8 mouse cellular contexts compared by ENCODE assay signal in the genomic region with DNA sequence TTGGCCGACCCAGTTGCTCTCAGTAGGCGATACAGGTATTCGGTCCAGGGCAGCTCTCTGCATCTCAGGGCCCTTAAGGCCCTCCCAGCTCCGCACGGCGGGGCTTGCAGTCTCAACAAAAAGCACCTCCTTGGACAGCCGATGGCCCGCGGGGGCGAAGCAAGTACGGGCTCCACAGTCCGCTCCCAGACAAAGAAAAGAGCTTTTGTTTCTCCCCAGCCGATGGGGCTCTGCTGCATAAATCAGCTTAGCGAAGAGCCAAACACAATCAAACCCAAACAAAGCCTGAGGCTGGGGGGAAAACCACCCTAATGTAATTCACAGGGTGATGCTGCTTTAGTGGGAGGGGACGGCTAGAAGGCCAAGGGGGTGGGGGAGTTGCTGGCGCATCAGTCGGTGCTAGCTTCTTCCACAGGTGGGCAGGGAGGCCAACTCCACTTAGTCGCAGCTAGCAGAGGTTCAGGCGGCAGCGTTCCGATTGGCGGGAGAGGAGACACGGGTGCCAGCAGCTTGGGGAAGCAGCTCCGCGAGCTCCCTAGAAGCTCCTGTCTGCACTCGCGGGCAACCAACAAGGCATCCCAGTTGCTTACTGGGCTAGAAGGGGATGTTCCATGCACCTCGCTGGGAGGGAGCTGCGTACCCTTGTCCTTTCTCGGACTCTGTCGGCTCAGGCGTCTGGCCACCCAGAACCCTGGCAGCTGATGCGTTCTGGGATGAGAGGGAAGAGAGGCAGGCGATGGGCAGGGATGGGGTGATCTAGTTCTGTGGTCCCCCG. TPM values are rescaled to one million over a fixed set of nuclear protein-coding genes. Genes with fewer than 3 reads are reported as not detected.
DNase-seq lines count a peak whose midpoint lies in the region; ATAC-seq and TF ChIP-seq lines count a peak whose summit lies in the region.

No protein-coding gene starts in this region.

- peak; percentile 81 for ATAC-seq in lung, embryonic 14.5 days (ENCODE audit: insufficient read depth)
- ATAC-seq in embryonic facial prominence, embryonic 14.5 days (ENCODE audit: low read depth), result peak; percentile 87
- ATAC-seq in heart, embryonic 13.5 days (ENCODE audit: extremely low read depth, insufficient number of reproducible peaks, low FRiP score, low TSS enrichment), result peak; percentile 51; the same call in 1 of the 2 replicates
- ATAC-seq in kidney, embryonic 15.5 days (replicated peaks; ENCODE audit: low FRiP score), result peak; percentile 92
- ATAC-seq in limb, embryonic 15.5 days (ENCODE audit: insufficient number of reproducible peaks, low FRiP score, low TSS enrichment, low read depth), result peak; percentile 70

- 0 out of 2 replicates have a peak, but pooled peaks cover 4% of the 10 kb centered on the region for H3K4me1 ChIP-seq in lung, embryonic 14.5 days (ENCODE audit: insufficient read depth)
- H3K4me1 ChIP-seq in embryonic facial prominence, embryonic 14.5 days (ENCODE audit: control insufficient read depth, insufficient read depth, low read length), result peaks cover 18% of the 10 kb centered on the region
- H3K4me1 ChIP-seq in heart, embryonic 13.5 days, result peaks cover 22% of the 10 kb centered on the region
- peaks cover 19% of the 10 kb centered on the region for H3K4me1 ChIP-seq in kidney, embryonic 15.5 days
- peaks cover 5% of the 10 kb centered on the region; the same call in 1 of the 2 replicates for H3K4me1 ChIP-seq in limb, embryonic 15.5 days

- H3K9me3 ChIP-seq in lung, embryonic 14.5 days (ENCODE audit: low read depth, low read length), result no peaks in the 10 kb centered on the region
- no peaks in the 10 kb centered on the region for H3K9me3 ChIP-seq in embryonic facial prominence, embryonic 14.5 days (ENCODE audit: control insufficient read depth, low read length)
- H3K9me3 ChIP-seq in heart, embryonic 13.5 days, result no peaks in the 10 kb centered on the region
- no peaks in the 10 kb centered on the region for H3K9me3 ChIP-seq in kidney, embryonic 15.5 days (replicated peaks)
- H3K9me3 ChIP-seq in limb, embryonic 15.5 days, result no peaks in the 10 kb centered on the region

- no peaks in the 10 kb centered on the region for H3K36me3 ChIP-seq in lung, embryonic 14.5 days (ENCODE audit: insufficient read depth)
- H3K36me3 ChIP-seq in embryonic facial prominence, embryonic 14.5 days (ENCODE audit: control insufficient read depth, insufficient read depth, low read length), result no peaks in the 10 kb centered on the region
- no peaks in the 10 kb centered on the region for H3K36me3 ChIP-seq in heart, embryonic 13.5 days
- no peaks in the 10 kb centered on the region for H3K36me3 ChIP-seq in kidney, embryonic 15.5 days
- no peaks in the 10 kb centered on the region for H3K36me3 ChIP-seq in limb, embryonic 15.5 days

- no peak for TF ChIP-seq CTCF in lung, embryonic 14.5 days (IDR thresholded peaks at IDR 0.05; ENCODE audit: low read depth)

- H3K27ac ChIP-seq in lung, embryonic 14.5 days (ENCODE audit: low read depth), result peak overlapping the region; percentile 94
- peak overlapping the region; percentile 90 for H3K27ac ChIP-seq in embryonic facial prominence, embryonic 14.5 days (replicated peaks; ENCODE audit: low read depth, low read length)
- H3K27ac ChIP-seq in heart, embryonic 13.5 days (replicated peaks), result peak overlapping the region; percentile 93
- H3K27ac ChIP-seq in kidney, embryonic 15.5 days, result peak overlapping the region; percentile 82
- peak overlapping the region; percentile 93 for H3K27ac ChIP-seq in limb, embryonic 15.5 days

- H3K27me3 ChIP-seq in lung, embryonic 14.5 days (ENCODE audit: insufficient read depth, low read length), result 0 out of 2 replicates have a peak, but pooled peaks cover 3% of the 10 kb centered on the region
- H3K27me3 ChIP-seq in embryonic facial prominence, embryonic 14.5 days (replicated peaks; ENCODE audit: control insufficient read depth, insufficient read depth, low read length), result no peaks in the 10 kb centered on the region
- peaks cover 3% of the 10 kb centered on the region; the same call in 1 of the 2 replicates for H3K27me3 ChIP-seq in heart, embryonic 13.5 days (replicated peaks)
- H3K27me3 ChIP-seq in kidney, embryonic 15.5 days, result no peaks in the 10 kb centered on the region
- no peaks in the 10 kb centered on the region for H3K27me3 ChIP-seq in limb, embryonic 15.5 days

- 0% methylated on average over 35 of the region's 35 CpGs for WGBS in lung, embryonic 14.5 days
- under 1% methylated on average over 27 of the region's 35 CpGs for WGBS in embryonic facial prominence, embryonic 14.5 days
- 2% methylated on average over 35 of the region's 35 CpGs for WGBS in heart, embryonic 13.5 days
- WGBS in kidney, embryonic 15.5 days, result 0% methylated on average over 35 of the region's 35 CpGs
- WGBS in limb, embryonic 15.5 days, result under 1% methylated on average over 35 of the region's 35 CpGs

- peak overlapping the region; percentile 92 for H3K4me2 ChIP-seq in lung, embryonic 14.5 days
- H3K4me2 ChIP-seq in embryonic facial prominence, embryonic 14.5 days (ENCODE audit: low read depth, low read length), result peak overlapping the region; percentile 75
- peak overlapping the region; percentile 92 for H3K4me2 ChIP-seq in heart, embryonic 13.5 days
- H3K4me2 ChIP-seq in kidney, embryonic 15.5 days, result peak overlapping the region; percentile 90
- H3K4me2 ChIP-seq in limb, embryonic 15.5 days, result peak overlapping the region; percentile 90

- peak overlapping the region; percentile 64 for H3K4me3 ChIP-seq in lung, embryonic 14.5 days (ENCODE audit: low read depth, low read length)
- peak overlapping the region; percentile 54 for H3K4me3 ChIP-seq in embryonic facial prominence, embryonic 14.5 days (ENCODE audit: low read depth, low read length)
- peak overlapping the region; percentile 79 for H3K4me3 ChIP-seq in heart, embryonic 13.5 days
- H3K4me3 ChIP-seq in kidney, embryonic 15.5 days (replicated peaks), result peak overlapping the region; percentile 50
- peak overlapping the region; percentile 59 for H3K4me3 ChIP-seq in limb, embryonic 15.5 days

- peak; percentile 74 for DNase-seq in lung, embryonic 14.5 days
- no peak for DNase-seq in lung, postnatal 25 days (ENCODE audit: low spot score)
- peak; percentile 85 for DNase-seq in embryonic facial prominence, embryonic 14.5 days (ENCODE audit: low spot score)
- peak; percentile 12 for DNase-seq in naive thymus-derived CD4-positive, alpha-beta T cell, adult 2 months (ENCODE audit: low read depth)
- peak; percentile 80 for DNase-seq in testis, postnatal 10 days (ENCODE audit: low spot score)

- H3K9ac ChIP-seq in lung, embryonic 14.5 days, result peak overlapping the region; percentile 82
- H3K9ac ChIP-seq in embryonic facial prominence, embryonic 14.5 days (ENCODE audit: low read depth, low read length), result peak overlapping the region; percentile 76
- H3K9ac ChIP-seq in heart, embryonic 13.5 days, result peak overlapping the region; percentile 90
- peak overlapping the region; percentile 53 for H3K9ac ChIP-seq in kidney, embryonic 15.5 days
- peak overlapping the region; percentile 62 for H3K9ac ChIP-seq in limb, embryonic 15.5 days

RNA-seq across cellular contexts. Expression of a gene that starts 0.5 kb away (rescaled TPM):
- polyA plus RNA-seq in lung, embryonic 14.5 days (2014; fragmentation: Nextera tagmentation; extraction: Ambion mirVana), result 4.1 and 4.6 TPM in 2 replicates
- polyA plus RNA-seq in embryonic facial prominence, embryonic 14.5 days (2014; fragmentation: Nextera tagmentation; extraction: Ambion mirVana), result 3.5 and 4.1 TPM in 2 replicates
- polyA plus RNA-seq in heart, embryonic 13.5 days (2015; fragmentation: Nextera tagmentation; extraction: Ambion mirVana), result 3.9 and 4.0 TPM in 2 replicates
- 3.1 and 3.2 TPM in 2 replicates for polyA plus RNA-seq in kidney, embryonic 15.5 days (2015; fragmentation: Nextera tagmentation; extraction: Ambion mirVana)
- polyA plus RNA-seq in limb, embryonic 15.5 days (2015; fragmentation: Nextera tagmentation; extraction: Ambion mirVana), result 3.2 and 3.5 TPM in 2 replicates
